Mouse (Mus musculus) small intestine, adult 2 months (tissue): ENCODE data around the gene Pkig. TPM values are rescaled to one million over a fixed set of nuclear protein-coding genes. Genes with fewer than 3 reads are reported as not detected.
"Not testable (repeated sequence)": the region's sequence is repeated elsewhere in the genome, so short reads cannot be mapped to it uniquely, and the experiment has no call there.

Experiments
- H3K27ac ChIP-seq: fragments of 200-500 bp; 2 replicates; pipeline ENCODE4 v1.5.1; 2012; ENCODE audit warnings: low read depth, low read length, control low read depth, inconsistent platforms; ENCODE audit not compliant: insufficient read depth
- H3K27me3 ChIP-seq: fragments of 200-500 bp; 2 replicates; pipeline ENCODE4 v1.6.1; 2012; ENCODE audit warnings: mild to moderate bottlenecking, moderate library complexity, low read length, inconsistent platforms; ENCODE audit not compliant: control insufficient read depth, insufficient read depth
- H3K36me3 ChIP-seq: fragments of 200-500 bp; 2 replicates; pipeline ENCODE4 v1.6.1; 2012; ENCODE audit warnings: mild to moderate bottlenecking, low read length, control low read depth, inconsistent platforms; ENCODE audit not compliant: control insufficient read depth, insufficient read depth
- H3K4me1 ChIP-seq: fragments of 200-500 bp; 2 replicates; pipeline ENCODE4 v1.6.1; 2012; ENCODE audit warnings: low read length, inconsistent platforms, mixed read lengths; ENCODE audit not compliant: control insufficient read depth, insufficient read depth, insufficient read length
- H3K4me3 ChIP-seq: fragments of 200-500 bp; 2 replicates; pipeline ENCODE4 v1.5.1; 2012; ENCODE audit warnings: low read depth, mild to moderate bottlenecking, control low read depth, inconsistent platforms, low read length, moderate library complexity
- CTCF ChIP-seq: fragments of 200-500 bp; IDR thresholded peaks from 2 replicates; pipeline ENCODE4 v1.5.1; 2012; ENCODE audit warnings: low read depth, mild to moderate bottlenecking, control low read depth, inconsistent platforms, low read length, moderate library complexity, mixed read lengths; ENCODE audit not compliant: insufficient replicate concordance, insufficient read length; ENCODE audit errors: extremely low read depth
- POLR2A ChIP-seq: fragments of 200-500 bp; IDR thresholded peaks from 2 replicates; pipeline ENCODE4 v1.6.1; 2012; ENCODE audit warnings: low read depth, mild to moderate bottlenecking, control low read depth, inconsistent platforms, low read length, moderate library complexity
- WGBS: fragments of 180-500 bp; shearing (Covaris S2); methylation state at CpG from one replicate; pipeline ENCODE4 v1.1.7; 2018; 5-methylcytosine and 5-hydroxymethylcytosine counted together
- polyA plus RNA-seq: library from polyadenylated mRNA; depleted of rRNA; stranded (reverse); fragments of >200 nt; gene quantifications from 2 replicates; pipeline ENCODE4 v1.2.3, GENCODE M21; 2012

Pkig gene
- polyA plus RNA-seq, 1 experiment, result 143 TPM

- peak overlapping the region; percentile 93 for H3K4me3 ChIP-seq
- TF ChIP-seq CTCF (no peak), POLR2A (no peak)
- WGBS, result 0% methylated on average over 4 of the region's 4 CpGs
- H3K27ac ChIP-seq, result peak overlapping the region; percentile 100
- peaks cover 23% of the 10 kb centered on the region for H3K36me3 ChIP-seq
- H3K4me1 ChIP-seq, result peaks cover 16% of the 10 kb centered on the region; the same call in 1 of the 2 replicates
- no peaks in the 10 kb centered on the region for H3K27me3 ChIP-seq
Observed at GRCm38 (mm10) chr2:163644047-163644446, 14.1 kb upstream of the Pkig start.

GRCm38 (mm10) chr2:163644575-163645385 is 13.4 kb upstream of the Pkig start, which contains the start of gene Serinc3:
Gene Serinc3, minus strand, starts transcription at chr2:163645131.
- Histone ChIP-seq H3K27ac (peak within 1 kb of the TSS; percentile 100), H3K4me1 (peaks cover 15% of the 10 kb centered on the region; the same call in 1 of the 2 replicates), H3K4me3 (peak within 1 kb of the TSS; percentile 93), H3K36me3 (peaks cover 22% of the 10 kb centered on the region), H3K27me3 (no peaks in the 10 kb centered on the region)
- TF ChIP-seq CTCF (peak; percentile 51; the same call in 1 of the 2 replicates), POLR2A (peak; percentile 99)
- WGBS, result under 1% methylated on average over 74 of the region's 74 CpGs

GRCm38 (mm10) chr2:163645700-163646460 is 12.3 kb upstream of the Pkig start:
- Histone ChIP-seq H3K4me3 (no peak overlapping the region), H3K4me1 (peaks cover 13% of the 10 kb centered on the region; the same call in 1 of the 2 replicates), H3K27me3 (no peaks in the 10 kb centered on the region), H3K36me3 (peaks cover 19% of the 10 kb centered on the region), H3K27ac (peak overlapping the region; percentile 54; the same call in 1 of the 2 replicates)
- no peak for TF ChIP-seq CTCF
- no peak for TF ChIP-seq POLR2A
- WGBS, result 36% methylated on average over 11 of the region's 11 CpGs

GRCm38 (mm10) chr2:163646461-163647080 is 11.6 kb upstream of the Pkig start:
- Histone ChIP-seq H3K27me3 (no peaks in the 10 kb centered on the region), H3K4me1 (peaks cover 12% of the 10 kb centered on the region; the same call in 1 of the 2 replicates), H3K36me3 (peaks cover 13% of the 10 kb centered on the region), H3K4me3 (no peak overlapping the region), H3K27ac (no peak overlapping the region)
- 72% methylated on average over 5 of the region's 5 CpGs for WGBS
- TF ChIP-seq CTCF, result no peak
- TF ChIP-seq POLR2A, result no peak

- H3K27ac ChIP-seq, H3K27me3 ChIP-seq, H3K36me3 ChIP-seq, H3K4me3 ChIP-seq: not testable (repeated sequence)
- 97% methylated on average over 9 of the region's 12 CpGs for WGBS
- H3K4me1 ChIP-seq, result peaks cover 12% of the 10 kb centered on the region
Observed at GRCm38 (mm10) chr2:163655699-163656098, 2.5 kb upstream of the Pkig start.

GRCm38 (mm10) chr2:163657486-163657885 is 700 bp upstream of the Pkig start:
- H3K4me3 ChIP-seq, result no peak overlapping the region
- no peak overlapping the region for H3K27ac ChIP-seq
- 91% methylated on average over 2 of the region's 2 CpGs for WGBS
- H3K27me3 ChIP-seq, result no peaks in the 10 kb centered on the region
- peaks cover 28% of the 10 kb centered on the region for H3K4me1 ChIP-seq
- no peak for TF ChIP-seq POLR2A
- TF ChIP-seq CTCF, result no peak
- no peaks in the 10 kb centered on the region for H3K36me3 ChIP-seq
